Mouse (Mus musculus): ENCODE measurements around the gene Sbp. TPM values are rescaled to one million over a fixed set of nuclear protein-coding genes. Genes with fewer than 3 reads are reported as not detected.

The Sbp gene
- total RNA-seq, 4 experiments from 2014 or later, result not detected

DNA sequence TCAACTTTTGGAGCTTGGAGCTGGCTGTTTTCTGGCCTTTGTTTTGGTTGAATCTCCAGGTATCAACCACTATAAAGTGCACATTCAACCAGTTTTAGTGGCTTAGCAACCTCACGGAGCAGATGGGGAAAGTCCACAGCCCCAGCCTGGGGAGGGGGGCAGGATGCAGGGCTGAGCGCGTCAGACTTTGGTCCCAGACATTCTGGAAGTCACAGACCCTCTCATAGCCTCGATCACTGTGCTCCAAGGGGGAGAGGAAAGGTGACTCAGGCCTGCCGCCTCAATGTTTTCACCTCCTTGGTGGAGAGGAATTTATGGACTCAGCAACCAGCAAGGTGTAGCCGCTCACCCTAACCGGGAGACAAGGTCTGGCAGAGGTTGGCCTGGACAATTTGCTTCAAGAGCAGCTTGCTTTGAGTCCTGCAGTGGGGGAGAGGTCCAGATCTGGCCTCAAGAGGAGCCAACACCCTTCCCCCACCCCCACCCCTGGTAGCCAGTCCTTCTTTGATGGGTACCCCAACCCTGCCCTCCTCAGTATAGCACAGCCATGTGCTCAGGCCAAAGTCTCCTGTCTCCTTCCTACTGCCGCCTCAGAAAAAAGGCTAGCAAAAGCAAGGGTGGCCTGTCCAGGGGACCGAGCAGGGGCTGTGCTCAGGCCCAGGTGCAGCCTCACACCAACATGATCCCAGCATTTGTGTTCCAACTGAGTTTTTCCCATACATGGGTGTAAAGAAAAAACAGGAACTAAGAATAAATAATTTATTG, 51.5 kb downstream of the Sbp start:
- DNase-seq, result no peak

DNA sequence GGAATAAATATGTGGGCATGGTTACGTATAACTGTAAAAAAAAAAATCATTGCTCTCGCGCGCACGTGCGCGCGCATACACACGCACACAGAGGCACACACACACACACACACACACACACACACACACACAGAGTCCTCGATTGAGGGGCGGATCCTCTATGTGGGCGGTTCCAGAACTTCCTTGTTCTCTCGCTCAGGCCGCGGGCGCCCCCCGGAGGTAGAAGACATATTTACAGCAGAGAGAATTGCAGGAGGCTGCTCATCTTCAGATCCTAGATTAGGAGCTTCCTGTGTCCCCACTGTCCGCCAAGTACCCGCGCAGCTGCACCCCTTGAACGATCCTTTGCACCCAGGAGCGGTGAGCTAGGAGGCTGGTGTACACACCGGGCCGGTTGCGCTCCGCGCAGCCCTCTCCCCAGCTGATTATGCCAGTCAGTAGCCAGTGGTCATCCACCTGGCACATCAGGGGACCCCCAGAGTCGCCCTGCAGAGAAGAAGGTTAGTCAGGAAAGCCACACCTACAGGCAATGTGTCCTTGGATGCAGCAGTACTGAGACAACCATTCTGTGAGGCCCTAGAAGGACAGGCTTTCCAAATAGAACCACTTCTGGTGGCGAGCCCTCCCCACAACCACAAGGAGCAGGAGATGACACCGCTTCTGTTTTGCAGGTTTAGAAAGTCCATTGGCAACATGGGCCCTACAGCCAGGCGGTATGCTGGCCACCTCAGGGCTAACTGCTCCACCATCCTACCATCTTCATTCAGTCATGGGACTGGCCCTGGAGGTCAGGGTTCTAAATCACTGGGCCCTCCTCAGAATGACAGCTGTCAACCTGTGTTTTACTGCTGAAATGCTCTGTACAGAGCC, 52.3 kb downstream of the Sbp start:
- DNase-seq, result peak; percentile 89

DNA sequence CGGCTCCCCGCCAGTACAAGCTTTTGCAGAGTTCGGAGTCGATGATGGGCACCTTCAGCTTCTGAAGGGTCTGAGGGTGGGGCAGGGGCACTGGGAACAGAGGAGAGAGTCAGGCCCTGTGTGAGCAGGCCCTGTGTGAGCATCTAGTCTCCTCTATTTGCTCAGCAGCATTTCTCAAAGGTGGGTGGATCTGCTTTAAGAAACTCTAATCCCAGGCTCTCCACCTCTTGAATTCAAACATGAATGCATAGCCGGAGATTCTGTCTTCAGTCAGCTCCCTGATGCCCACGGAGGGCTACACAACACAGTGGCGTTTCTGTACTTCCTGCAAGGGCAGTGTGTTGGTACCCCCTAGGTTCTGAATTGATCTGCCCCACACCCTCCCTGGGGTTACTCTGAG, 53.2 kb downstream of the Sbp start:
- no peak for DNase-seq

Other genes starting within 250 kb of the Sbp start
- 10 to 100 TPM in 3 of 4 experiments, 1 to 10 TPM in 1; 2.4 to 62.8 (median 19.6) TPM for gene 1520401A03Rik, start 218.9 kb upstream of the Sbp start, total RNA-seq (2022)
- 1 to 10 TPM; 1.7 to 6.2 (median 3.6) TPM for gene Pkmyt1, start 215.3 kb upstream of the Sbp start, total RNA-seq (2022)
- 10 to 100 TPM in 3 of 4 experiments, 1 to 10 TPM in 1; 7.7 to 17.9 (median 12.0) TPM for gene Paqr4, start 200.8 kb upstream of the Sbp start, total RNA-seq (2022)
- under 1 TPM in 3 of 4 experiments, not detected in 1; 0.17 to 0.30 (median 0.26) TPM for gene Kremen2, start 195.8 kb upstream of the Sbp start, total RNA-seq (2022)
- gene Flywch1, start 170.1 kb upstream of the Sbp start, total RNA-seq (2022), result 100 to 1,000 TPM in 2 of 4 experiments, 10 to 100 TPM in 2; 82.9 to 115 (median 102) TPM
- gene Flywch2, start 155.6 kb upstream of the Sbp start, total RNA-seq (2022), result 10 to 100 TPM in 3 of 4 experiments, 1 to 10 TPM in 1; 5.8 to 15.4 (median 13.1) TPM
- 1,000 to 10,000 TPM in 1 of 4 experiments, 100 to 1,000 TPM in 3; 612 to 1,355 (median 855) TPM for gene Srrm2, start 151.1 kb upstream of the Sbp start, total RNA-seq (2022)
- gene Elob, start 112.5 kb upstream of the Sbp start, total RNA-seq (2022), result 100 to 1,000 TPM; 365 to 430 (median 403) TPM
- not detected for gene Prss33, start 105.6 kb upstream of the Sbp start, total RNA-seq (2022)
- gene Prss32, start 97.8 kb upstream of the Sbp start, total RNA-seq (2022), result not detected
- gene Prss41, start 97.5 kb upstream of the Sbp start, total RNA-seq (2022), result 1 to 10 TPM in 3 of 4 experiments, under 1 TPM in 1; 0.56 to 1.8 (median 1.4) TPM
- gene Prss21, start 73.6 kb upstream of the Sbp start, total RNA-seq (2022), result not detected
- not detected for gene Dcpp1, start 60.8 kb upstream of the Sbp start, total RNA-seq (2022)
- not detected for gene Dcpp2, start 60.8 kb upstream of the Sbp start, total RNA-seq (2022)
- not detected for gene Dcpp3, start 24.2 kb upstream of the Sbp start, total RNA-seq (2022)
- not detected for gene Sbpl, start 13.6 kb downstream of the Sbp start, total RNA-seq (2022)
- gene Prss30, start 38.9 kb downstream of the Sbp start, total RNA-seq (2022), result under 1 TPM in 3 of 4 experiments, not detected in 1; 0.19 to 0.41 (median 0.31) TPM
- not detected for gene Prss22, start 56.4 kb downstream of the Sbp start, total RNA-seq (2022)
- under 1 TPM in 1 of 4 experiments, not detected in 3; 0.70 TPM for gene Prss27, start 96.5 kb downstream of the Sbp start, total RNA-seq (2022)
- gene Kctd5, start 131.8 kb downstream of the Sbp start, total RNA-seq (2022), result 10 to 100 TPM; 13.7 to 17.7 (median 15.1) TPM
- gene Pdpk1, start 209.3 kb downstream of the Sbp start, total RNA-seq (2022), result 10 to 100 TPM; 46.0 to 63.6 (median 61.9) TPM
- 10 to 100 TPM; 39.3 to 64.9 (median 50.3) TPM for gene Amdhd2, start 222.1 kb downstream of the Sbp start, total RNA-seq (2022)
- 100 to 1,000 TPM; 416 to 520 (median 442) TPM for gene Atp6v0c, start 228.0 kb downstream of the Sbp start, total RNA-seq (2022)